Mouse (Mus musculus): ENCODE measurements around the gene Zbtb42. TPM values are rescaled to one million over a fixed set of nuclear protein-coding genes. Genes with fewer than 3 reads are reported as not detected.

Zbtb42 gene
- polyA plus RNA-seq (2016; fragmentation: Nextera tagmentation; extraction: Ambion mirVana) = 2.1 and 2.5 TPM in 2 replicates

DNA sequence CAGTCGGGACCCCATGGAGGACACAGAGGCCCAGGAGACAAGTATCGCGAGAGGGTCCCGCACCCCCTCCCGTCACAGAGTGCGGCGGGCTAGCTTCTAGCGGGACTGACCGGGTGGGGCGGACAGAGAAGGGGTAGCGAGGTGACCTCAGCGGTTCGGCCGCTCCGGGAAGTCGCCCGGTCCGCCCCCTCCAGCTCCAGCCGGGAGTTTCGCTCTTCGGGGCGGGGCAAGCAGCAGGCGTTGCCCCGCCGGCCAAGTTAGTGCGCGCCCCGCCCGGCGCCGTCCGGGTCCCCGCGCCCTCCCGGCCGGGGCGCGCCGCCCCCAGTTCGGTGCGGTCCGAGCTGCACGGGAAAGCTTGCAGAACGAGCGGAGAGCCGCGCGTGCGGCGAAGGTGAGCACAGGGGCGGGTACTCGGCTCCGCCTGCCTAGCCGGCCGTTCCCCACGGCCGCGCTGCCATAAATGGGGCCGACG, at the start of gene Zbtb42:
Gene Zbtb42 (plus strand): TSS at position 274 of the 472 bp plus-strand sequence.
- no peak within 1 kb of the TSS for H3K27ac ChIP-seq
- H3K36me3 ChIP-seq = no peaks in the 10 kb centered on the region
- H3K27me3 ChIP-seq = peaks cover 57% of the 10 kb centered on the region
- H3K9ac ChIP-seq = peak within 1 kb of the TSS; percentile 58
- no peaks in the 10 kb centered on the region for H3K9me3 ChIP-seq
- H3K4me2 ChIP-seq (replicated peaks) = peak within 1 kb of the TSS; percentile 93
- peak within 1 kb of the TSS; percentile 62 for H3K4me3 ChIP-seq
- WGBS = under 1% methylated on average over 49 of the region's 60 CpGs
- no peak for ATAC-seq (ENCODE audit: insufficient number of reproducible peaks, insufficient read depth, low FRiP score, low TSS enrichment)
- peaks cover 18% of the 10 kb centered on the region for H3K4me1 ChIP-seq

DNA sequence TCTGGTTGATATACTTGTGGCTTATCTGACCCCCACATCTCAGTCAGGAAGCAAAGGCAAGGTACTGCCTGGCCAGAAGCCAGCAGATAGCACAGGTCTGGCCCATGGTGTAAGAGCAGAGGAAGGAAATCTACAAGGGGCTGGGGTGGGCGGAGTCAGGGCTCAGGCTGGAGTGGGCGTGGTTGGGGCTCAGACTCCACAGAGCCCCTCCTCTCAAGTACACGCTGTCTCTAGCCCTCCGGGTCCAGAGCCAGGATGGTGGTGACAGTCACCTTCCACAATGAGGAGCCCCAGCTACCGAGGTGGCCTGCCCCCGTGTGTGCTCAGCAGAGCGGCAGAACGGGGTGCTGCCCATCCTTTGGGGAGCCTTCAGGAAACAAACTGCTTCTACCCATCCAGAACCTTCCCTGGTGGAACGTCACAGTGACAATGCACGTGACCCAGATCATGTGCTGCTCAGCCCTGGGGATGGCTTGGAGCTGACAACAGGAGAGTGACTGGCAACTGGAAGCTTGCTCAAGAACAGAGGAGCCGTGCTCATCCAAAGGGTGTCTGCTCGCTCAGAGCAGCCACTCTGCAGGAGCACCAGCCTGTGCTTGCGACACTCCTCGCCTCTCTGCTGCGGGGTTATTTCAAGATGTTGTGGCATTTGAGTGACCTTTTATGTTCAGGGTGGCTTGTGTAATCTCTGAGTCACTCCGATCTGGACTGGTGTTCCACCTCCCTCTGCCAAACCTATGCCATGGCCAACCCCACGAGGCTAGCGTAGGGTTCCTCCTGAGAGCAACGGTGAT, 49.5 kb upstream of the Zbtb42 start:
- Histone ChIP-seq H3K27ac (no peak overlapping the region), H3K4me3 (peak overlapping the region; percentile 23), H3K27me3 (no peaks in the 10 kb centered on the region), H3K9me3 (no peaks in the 10 kb centered on the region), H3K4me1 (peaks cover 21% of the 10 kb centered on the region), H3K9ac (no peak overlapping the region), H3K36me3 (no peaks in the 10 kb centered on the region), H3K4me2 (replicated peaks) (peak overlapping the region; percentile 55)
- peak; percentile 57 for ATAC-seq (ENCODE audit: insufficient number of reproducible peaks, insufficient read depth, low FRiP score, low TSS enrichment)
- WGBS = 35% methylated on average over 19 of the region's 19 CpGs

DNA sequence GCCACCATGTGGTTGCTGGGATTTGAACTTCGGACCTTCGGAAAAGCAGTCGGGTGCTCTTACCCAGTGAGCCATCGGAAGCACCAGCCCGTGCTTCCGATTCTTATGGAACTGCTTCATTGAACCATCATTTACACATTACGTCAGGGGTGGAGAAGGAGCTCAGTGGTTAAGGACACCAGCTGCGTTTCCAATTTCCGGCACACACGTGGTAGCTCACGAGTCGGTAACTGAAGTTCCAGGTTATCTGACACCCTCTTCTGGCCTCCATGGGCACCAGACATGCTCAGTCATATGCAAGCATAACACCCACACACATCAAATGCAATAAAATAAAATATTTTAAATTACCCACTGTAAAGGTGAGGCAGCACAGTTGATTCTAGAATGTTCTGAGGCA, 48.6 kb upstream of the Zbtb42 start:
- no peak for ATAC-seq (ENCODE audit: insufficient number of reproducible peaks, insufficient read depth, low FRiP score, low TSS enrichment)
- H3K4me1 ChIP-seq = peaks cover 18% of the 10 kb centered on the region
- WGBS = 87% methylated on average over 12 of the region's 12 CpGs

DNA sequence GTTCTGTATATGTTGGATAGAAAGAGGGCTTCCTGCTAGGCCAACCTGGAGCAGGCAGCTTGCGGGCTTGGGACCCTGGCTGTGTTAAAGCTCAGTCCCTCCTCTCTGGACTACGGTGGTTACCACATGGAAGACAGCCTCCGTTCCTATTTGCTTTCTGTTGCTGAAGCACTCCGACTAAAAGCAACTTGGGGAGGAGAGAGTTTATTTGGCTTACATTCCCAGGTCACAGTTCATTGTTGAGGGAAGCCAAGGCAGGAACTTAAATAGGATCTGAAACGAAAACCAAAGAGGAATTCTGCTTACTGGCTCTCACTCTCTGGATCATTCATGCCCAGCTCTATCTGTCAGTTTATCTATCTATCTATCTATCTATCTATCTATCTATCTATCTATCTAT, 47.8 kb upstream of the Zbtb42 start:
- H3K4me2 ChIP-seq (replicated peaks) = no peak overlapping the region
- 76% methylated on average over 5 of the region's 5 CpGs for WGBS
- H3K27ac ChIP-seq = no peak overlapping the region
- no peaks in the 10 kb centered on the region for H3K27me3 ChIP-seq
- no peaks in the 10 kb centered on the region for H3K9me3 ChIP-seq
- H3K36me3 ChIP-seq = no peaks in the 10 kb centered on the region
- H3K4me1 ChIP-seq = peaks cover 18% of the 10 kb centered on the region
- H3K4me3 ChIP-seq = no peak overlapping the region
- no peak overlapping the region for H3K9ac ChIP-seq
- ATAC-seq (ENCODE audit: insufficient number of reproducible peaks, insufficient read depth, low FRiP score, low TSS enrichment) = no peak

More for the DNA sequence above, 48.6 kb upstream of the Zbtb42 start:
- H3K27me3 ChIP-seq = no peaks in the 10 kb centered on the region
- no peak overlapping the region for H3K27ac ChIP-seq
- H3K4me3 ChIP-seq = no peak overlapping the region
- H3K9me3 ChIP-seq = no peaks in the 10 kb centered on the region
- no peak overlapping the region for H3K4me2 ChIP-seq (replicated peaks)
- no peaks in the 10 kb centered on the region for H3K36me3 ChIP-seq
- no peak overlapping the region for H3K9ac ChIP-seq

DNA sequence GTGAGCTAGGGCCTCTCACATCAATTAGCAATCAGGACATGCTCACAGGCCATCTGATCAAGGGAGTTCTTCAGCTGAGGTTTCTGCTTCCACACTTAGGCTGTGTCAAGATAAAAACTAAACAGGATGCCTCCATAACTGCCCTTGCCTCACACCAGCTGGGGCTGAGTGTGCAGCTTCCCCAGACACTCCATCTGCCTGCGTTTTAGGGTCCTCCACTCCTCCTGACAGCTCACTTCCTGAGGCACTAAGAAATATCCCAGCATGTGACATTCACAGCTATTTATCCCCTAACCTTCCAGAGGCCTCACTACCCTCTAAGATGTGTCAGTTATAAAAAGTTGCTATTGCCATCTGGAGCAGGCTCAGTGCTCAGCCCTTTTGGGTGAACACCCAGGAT, 47.2 kb upstream of the Zbtb42 start:
- ATAC-seq (ENCODE audit: insufficient number of reproducible peaks, insufficient read depth, low FRiP score, low TSS enrichment) = no peak
- Histone ChIP-seq H3K4me2 (replicated peaks) (no peak overlapping the region), H3K4me1 (peaks cover 18% of the 10 kb centered on the region), H3K27me3 (0 out of 2 replicates have a peak, but pooled peaks cover 4% of the 10 kb centered on the region), H3K4me3 (no peak overlapping the region), H3K9me3 (no peaks in the 10 kb centered on the region), H3K9ac (no peak overlapping the region), H3K27ac (no peak overlapping the region), H3K36me3 (no peaks in the 10 kb centered on the region)
- WGBS = 46% methylated on average over 1 of the region's 1 CpGs

DNA sequence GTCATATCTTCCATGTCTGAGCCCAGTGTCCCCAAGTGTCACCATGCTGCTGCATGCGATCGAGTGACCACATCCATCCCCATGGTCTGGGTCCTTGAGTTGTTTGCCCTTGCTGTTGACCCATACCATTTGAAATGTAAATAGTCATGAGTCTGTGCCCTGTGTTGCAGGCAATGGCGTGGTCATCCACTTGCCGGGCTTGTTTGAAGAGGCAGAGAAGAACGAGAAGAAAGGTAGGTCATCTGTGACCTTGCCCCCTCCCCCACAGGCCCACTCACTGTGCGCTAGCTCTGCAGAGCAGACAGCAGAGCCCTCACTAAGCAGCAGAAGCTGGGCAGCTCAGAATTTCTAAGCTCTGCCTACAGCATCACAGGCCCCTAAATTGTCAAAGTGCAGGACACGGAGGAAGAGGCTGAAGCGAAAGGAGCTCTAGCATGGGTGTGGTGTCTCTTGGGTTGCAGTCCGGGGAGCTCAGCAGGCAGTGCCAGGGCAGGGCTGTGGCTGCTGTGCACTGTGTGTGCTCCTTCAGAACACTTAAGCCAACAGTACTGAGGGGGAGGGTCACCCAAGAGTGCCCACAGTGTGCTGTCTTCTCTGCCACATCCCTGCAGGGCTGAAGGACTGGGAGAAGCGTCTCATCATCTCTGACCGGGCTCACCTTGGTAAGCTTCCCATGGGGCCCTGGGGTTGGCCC, 46.4 kb upstream of the Zbtb42 start:
- H3K4me1 ChIP-seq = peaks cover 18% of the 10 kb centered on the region
- H3K9me3 ChIP-seq = no peaks in the 10 kb centered on the region
- ATAC-seq (ENCODE audit: insufficient number of reproducible peaks, insufficient read depth, low FRiP score, low TSS enrichment) = no peak
- H3K4me2 ChIP-seq (replicated peaks) = no peak overlapping the region
- H3K36me3 ChIP-seq = no peaks in the 10 kb centered on the region
- H3K4me3 ChIP-seq = no peak overlapping the region
- no peak overlapping the region for H3K9ac ChIP-seq
- 0 out of 2 replicates have a peak, but pooled peaks cover 4% of the 10 kb centered on the region for H3K27me3 ChIP-seq
- WGBS = 71% methylated on average over 11 of the region's 11 CpGs
- H3K27ac ChIP-seq = no peak overlapping the region

DNA sequence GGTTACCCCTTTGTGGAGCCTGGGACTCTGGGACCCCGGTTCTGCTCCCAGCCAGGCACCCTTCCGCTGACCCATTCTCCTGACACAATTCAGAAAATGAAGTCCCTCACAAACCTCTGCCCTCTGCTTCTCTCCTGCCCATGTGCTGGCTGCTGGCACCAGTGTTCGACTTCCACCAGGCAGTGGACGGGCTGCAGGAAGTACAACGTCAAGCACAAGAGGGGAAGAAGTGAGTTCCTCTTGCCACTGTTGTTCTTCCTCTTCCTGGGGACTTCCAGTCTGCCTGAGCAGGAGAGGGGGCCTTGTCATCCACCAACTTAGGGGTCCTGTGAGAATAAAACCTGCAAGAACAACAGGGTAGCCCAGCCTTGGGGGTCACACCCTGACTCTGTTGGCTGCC, 45.7 kb upstream of the Zbtb42 start:
- Histone ChIP-seq H3K36me3 (no peaks in the 10 kb centered on the region), H3K9me3 (no peaks in the 10 kb centered on the region), H3K27ac (no peak overlapping the region), H3K27me3 (0 out of 2 replicates have a peak, but pooled peaks cover 4% of the 10 kb centered on the region), H3K4me2 (replicated peaks) (no peak overlapping the region), H3K4me3 (no peak overlapping the region), H3K9ac (no peak overlapping the region), H3K4me1 (peaks cover 18% of the 10 kb centered on the region)
- 77% methylated on average over 5 of the region's 5 CpGs for WGBS
- ATAC-seq (ENCODE audit: insufficient number of reproducible peaks, insufficient read depth, low FRiP score, low TSS enrichment) = no peak

DNA sequence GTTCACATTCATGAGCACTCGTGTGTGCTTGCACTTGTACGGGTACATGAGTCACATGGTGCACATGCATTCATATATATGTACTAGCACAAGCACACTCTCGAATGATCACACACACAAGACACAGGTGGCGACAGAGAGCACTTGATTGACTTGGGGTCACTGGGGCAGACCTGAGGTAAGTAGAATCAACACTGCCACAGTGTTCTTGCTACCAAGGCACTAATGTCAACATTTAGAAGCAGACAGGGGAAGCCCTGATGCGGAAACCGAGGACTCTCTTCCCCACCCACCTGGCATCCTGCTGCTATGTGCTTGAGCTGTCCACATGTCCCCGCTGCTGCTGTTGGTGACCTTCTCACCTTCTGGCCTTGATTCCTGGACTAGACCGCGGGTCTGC, 44.9 kb upstream of the Zbtb42 start:
- Histone ChIP-seq H3K36me3 (no peaks in the 10 kb centered on the region), H3K4me3 (no peak overlapping the region), H3K9me3 (no peaks in the 10 kb centered on the region), H3K4me1 (peaks cover 11% of the 10 kb centered on the region), H3K4me2 (replicated peaks) (no peak overlapping the region), H3K9ac (no peak overlapping the region), H3K27ac (no peak overlapping the region), H3K27me3 (0 out of 2 replicates have a peak, but pooled peaks cover 4% of the 10 kb centered on the region)
- WGBS = 62% methylated on average over 9 of the region's 9 CpGs
- no peak for ATAC-seq (ENCODE audit: insufficient number of reproducible peaks, insufficient read depth, low FRiP score, low TSS enrichment)

DNA sequence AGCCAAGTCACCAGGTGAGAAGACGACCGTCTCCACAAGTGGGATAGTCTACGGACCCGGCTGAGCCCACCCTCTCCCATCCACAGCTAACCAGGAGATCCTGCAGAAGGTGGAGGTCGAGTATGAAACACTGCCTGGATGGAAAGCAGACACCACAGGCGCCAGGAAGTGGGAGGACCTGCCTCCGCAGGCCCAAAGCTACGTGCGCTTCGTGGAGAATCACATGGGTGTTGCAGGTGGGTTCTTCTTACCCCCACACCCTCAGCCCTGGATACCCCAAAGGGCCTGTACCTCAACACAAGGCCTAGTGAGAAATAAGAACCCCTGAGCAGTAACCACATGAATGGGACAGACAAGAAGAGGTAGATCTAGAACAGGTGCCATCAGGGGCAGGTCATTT, 39.1 kb upstream of the Zbtb42 start:
- no peak for ATAC-seq (ENCODE audit: insufficient number of reproducible peaks, insufficient read depth, low FRiP score, low TSS enrichment)
- no peak overlapping the region for H3K4me2 ChIP-seq (replicated peaks)
- no peaks in the 10 kb centered on the region for H3K9me3 ChIP-seq
- H3K36me3 ChIP-seq = no peaks in the 10 kb centered on the region
- no peaks in the 10 kb centered on the region for H3K4me1 ChIP-seq
- WGBS = 84% methylated on average over 10 of the region's 10 CpGs
- no peak overlapping the region for H3K4me3 ChIP-seq
- 0 out of 2 replicates have a peak, but pooled peaks cover 4% of the 10 kb centered on the region for H3K27me3 ChIP-seq
- no peak overlapping the region for H3K27ac ChIP-seq
- H3K9ac ChIP-seq = no peak overlapping the region

DNA sequence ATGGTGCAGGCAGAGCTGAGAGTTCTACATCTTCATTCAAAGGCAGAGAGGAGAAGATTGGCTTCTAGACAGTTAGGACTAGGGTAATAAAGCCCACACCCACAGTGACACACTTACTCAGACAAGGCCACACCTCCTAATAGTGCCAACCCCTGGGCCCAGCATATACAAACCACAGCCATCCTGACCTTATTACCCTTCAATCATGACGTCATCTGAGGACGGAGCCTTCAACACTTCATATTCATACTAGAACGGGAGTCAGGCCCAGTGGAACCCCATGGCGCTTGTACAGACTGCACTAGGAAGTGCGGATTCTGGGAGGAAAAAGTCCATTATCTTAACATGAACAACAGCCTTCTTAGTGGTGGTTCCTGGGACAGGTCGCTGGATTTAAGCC, 35.5 kb upstream of the Zbtb42 start:
- no peak overlapping the region for H3K9ac ChIP-seq
- H3K9me3 ChIP-seq = no peaks in the 10 kb centered on the region
- 95% methylated on average over 6 of the region's 6 CpGs for WGBS
- no peak overlapping the region for H3K27ac ChIP-seq
- no peak for ATAC-seq (ENCODE audit: insufficient number of reproducible peaks, insufficient read depth, low FRiP score, low TSS enrichment)
- peaks cover 5% of the 10 kb centered on the region for H3K36me3 ChIP-seq
- no peaks in the 10 kb centered on the region for H3K27me3 ChIP-seq
- H3K4me3 ChIP-seq = no peak overlapping the region
- H3K4me1 ChIP-seq = peaks cover 14% of the 10 kb centered on the region
- H3K4me2 ChIP-seq (replicated peaks) = no peak overlapping the region

DNA sequence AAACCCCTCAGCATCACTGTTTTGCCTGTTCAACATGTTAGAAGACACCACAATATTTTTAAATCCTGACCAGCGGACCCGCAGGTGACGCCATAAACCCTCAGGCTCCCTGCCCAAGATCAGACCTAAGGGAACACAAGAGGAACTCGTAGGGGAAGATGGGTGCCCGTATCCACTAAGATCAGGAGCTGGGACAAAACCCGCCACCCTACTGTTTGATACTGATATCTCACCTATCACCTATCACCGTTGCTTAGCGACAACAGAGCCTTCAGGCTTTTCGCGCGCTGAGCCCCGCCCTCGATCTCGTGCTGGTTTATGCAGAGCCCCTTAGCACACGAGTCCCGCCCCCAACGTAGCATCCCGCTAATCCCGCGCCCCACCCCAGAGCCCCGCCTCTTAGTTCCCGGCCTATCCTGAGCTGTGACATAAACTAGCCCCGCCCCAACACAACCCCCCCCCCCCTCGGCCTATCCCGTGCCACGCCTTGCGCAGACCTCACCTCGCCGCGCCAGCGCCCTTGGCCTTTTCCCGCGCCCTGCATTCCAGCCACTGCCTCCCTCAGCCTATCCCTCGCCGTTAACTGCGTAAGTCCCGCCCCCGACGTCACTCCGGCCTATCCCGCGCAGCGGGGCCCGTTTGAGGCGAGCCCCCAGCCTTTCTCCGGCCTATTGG, 34.3 kb upstream of the Zbtb42 start, which contains the start of gene Siva1:
Gene Siva1 (plus strand): TSS at position 500 of the 675 bp plus-strand sequence.
- ATAC-seq (ENCODE audit: insufficient number of reproducible peaks, insufficient read depth, low FRiP score, low TSS enrichment) = peak; percentile 98
- Histone ChIP-seq H3K4me3 (peak within 1 kb of the TSS; percentile 69), H3K9ac (peak within 1 kb of the TSS; percentile 77), H3K27ac (peak within 1 kb of the TSS; percentile 90), H3K4me2 (replicated peaks) (peak within 1 kb of the TSS; percentile 92), H3K9me3 (no peaks in the 10 kb centered on the region), H3K4me1 (peaks cover 14% of the 10 kb centered on the region), H3K36me3 (peaks cover 17% of the 10 kb centered on the region), H3K27me3 (no peaks in the 10 kb centered on the region)
- WGBS = 3% methylated on average over 39 of the region's 46 CpGs

Measured in embryonic facial prominence, embryonic 12.5 days (tissue).